Mouse (Mus musculus) hematopoietic stem cell, adult 5-6 weeks (primary cell): ENCODE results near the gene Gm8439. TPM values are rescaled to one million over a fixed set of nuclear protein-coding genes. Genes with fewer than 3 reads are reported as not detected.

Experiments
- ATAC-seq, 2 experiments: fragments of 125-278 bp in 1 of 2; replicated peaks in 1 of 2; 2 replicates each; pipeline ENCODE4 v1.8.0; 2016 to 2017; ENCODE audit warnings: inconsistent platforms in 2 of 2, mild to moderate bottlenecking in 2 of 2, moderate number of reproducible peaks in 2 of 2, low read depth in 1 of 2, moderate TSS enrichment in 1 of 2; ENCODE audit not compliant: low FRiP score in 2 of 2, poor library complexity in 2 of 2, severe bottlenecking in 2 of 2, insufficient read depth in 1 of 2, low TSS enrichment in 1 of 2
- total RNA-seq: library from RNA; stranded (forward); fragments of 172-1452, 232-1000 nt; gene quantifications from 2 replicates; pipeline ENCODE4 v1.2.3, GENCODE M21; 2017

Gm8439 gene
- total RNA-seq, 1 experiment from 2014 or later = not detected

DNA sequence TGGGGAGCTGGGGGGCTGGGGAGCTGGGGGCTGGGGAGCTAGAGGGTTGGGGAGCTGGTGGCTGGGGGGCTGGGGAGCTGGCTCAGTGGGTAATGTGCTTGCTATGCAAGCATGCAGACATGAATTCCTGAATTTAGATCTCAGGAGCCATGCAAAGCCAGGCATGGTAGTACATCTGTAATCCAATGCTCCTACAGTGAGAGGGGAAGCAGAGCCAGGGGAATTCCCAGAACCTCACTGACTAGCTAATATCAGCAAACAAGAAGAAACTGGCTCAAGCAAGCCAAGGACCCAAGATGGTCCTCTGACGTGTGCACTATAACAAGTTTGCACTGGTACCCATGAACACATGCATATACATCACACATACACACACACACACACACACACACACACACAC, 13.2 kb downstream of the Gm8439 start:
- ATAC-seq = no peak

DNA sequence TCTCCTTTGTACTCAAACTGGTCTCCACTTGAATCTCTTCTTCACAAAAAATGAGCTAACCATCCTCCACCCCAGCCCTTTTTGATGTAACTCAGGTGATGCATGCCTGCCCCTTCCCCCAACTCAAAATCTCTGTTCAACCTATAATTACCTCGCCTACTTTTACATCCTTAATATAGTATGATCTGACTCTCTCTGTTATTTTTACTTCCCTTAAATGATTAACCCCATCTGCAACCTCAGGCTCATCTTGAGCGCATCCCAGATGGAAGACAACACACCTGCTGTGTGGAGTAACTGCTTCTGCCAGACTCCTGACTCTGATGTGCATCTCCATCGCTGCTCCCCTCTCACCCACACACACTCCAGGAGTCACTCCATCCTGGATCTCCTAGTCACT, 14.1 kb downstream of the Gm8439 start:
- ATAC-seq = no peak

DNA sequence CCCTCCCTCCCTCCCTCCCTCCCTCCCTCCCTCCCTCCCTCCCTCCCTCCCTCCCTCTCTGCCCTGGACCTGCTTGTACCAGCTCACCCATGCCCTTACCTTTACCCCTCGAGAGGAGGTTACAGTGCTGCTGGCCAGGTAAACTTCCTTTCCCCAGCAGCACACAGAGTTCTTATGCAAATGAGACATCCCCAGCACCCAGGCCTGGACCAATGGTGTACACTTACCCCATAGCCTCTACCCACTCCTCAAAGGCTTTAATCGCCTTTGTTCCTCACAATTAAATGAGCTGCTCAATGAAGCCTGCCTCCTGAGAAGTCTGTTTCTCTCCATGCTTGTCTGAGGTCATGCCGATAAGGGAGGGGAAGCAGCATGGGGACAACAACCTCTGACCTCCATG, 18.4 kb downstream of the Gm8439 start:
- no peak for ATAC-seq

DNA sequence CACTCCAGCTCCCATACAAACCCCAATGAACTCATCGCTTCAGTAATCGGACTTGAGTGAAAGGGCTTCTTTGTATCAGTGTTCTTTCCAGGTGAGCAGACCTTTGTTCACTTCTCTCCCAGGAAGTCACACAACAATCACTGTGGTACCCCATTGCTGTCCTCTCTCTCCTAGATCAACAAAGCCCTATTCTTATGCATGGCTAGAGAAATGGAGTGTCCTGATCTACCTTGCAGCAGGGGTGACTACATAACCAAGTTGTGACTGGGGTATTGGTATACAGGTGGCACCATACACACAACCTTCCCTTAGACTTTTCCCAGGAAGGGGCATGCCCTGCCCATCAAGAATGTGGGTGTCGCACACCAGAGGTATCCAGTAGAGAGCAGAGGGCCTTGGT, 22.5 kb downstream of the Gm8439 start:
- ATAC-seq = no peak

DNA sequence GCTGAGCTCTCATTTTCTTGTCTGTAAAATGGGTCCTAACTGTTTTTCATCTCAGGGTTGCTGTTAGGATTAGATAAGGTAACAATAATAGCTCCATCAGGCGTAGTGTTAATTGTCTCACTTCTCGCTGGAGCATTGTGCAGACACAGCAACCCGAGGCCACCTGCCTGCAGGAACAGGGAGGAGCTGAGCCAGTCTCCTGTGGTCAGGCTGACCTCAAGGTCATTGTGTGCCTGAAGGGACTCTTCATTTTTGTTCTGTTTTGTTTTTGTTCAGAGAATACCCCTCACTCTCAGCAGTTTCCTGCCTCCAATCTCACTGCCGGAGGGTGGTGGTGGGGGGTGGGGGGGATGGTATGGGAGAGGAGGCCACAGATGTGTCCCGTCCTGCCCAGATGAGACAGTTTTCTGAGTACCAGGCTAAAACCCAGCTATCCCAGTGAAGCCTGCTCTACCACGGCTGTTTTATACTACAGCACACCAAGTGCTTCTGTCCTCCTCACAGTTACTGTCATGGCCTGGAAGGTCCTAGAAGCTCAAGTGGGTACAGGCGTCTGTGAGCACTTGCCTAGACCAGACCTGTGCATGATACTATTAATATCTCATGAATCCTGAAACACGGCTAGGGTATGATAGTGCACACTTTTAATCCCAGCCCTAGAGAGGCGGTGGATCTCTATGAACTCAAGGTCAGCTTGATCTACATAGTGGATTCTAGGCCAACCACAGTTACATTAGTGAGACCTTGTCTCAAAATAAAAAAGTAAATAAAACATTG, 23.9 kb downstream of the Gm8439 start:
- ATAC-seq = peak; percentile 4 to 20; a peak in 1 of 4 replicates

DNA sequence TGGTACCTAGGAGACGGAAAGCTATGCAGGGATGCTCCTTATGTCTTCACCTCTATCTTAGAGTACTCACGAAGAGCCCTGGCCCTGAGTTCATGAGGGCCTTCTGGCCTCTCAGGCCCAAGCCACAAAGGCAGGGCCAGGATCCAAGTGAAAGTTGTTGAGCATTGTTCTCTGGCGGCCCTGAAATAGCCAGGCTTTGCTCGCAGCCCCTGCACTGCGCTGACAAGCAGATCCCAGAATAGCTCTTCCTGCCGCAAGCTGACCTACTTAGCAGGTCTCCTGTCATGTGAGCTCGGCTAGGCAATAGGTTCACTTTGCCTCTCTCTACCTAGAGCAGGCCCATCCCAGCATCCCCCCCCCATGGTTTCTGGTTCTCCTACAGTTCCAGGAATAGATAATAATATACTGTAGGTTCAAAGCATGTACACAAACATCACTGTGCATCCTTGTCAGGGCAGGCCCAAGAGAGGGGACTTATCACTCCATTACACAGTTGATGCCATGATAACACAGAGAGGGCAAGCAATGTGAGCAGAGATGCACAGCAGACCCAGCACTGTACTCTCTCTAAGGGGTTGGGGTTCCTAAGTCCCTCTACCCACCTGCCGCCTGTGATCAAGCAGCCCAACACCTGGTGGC, 25.3 kb downstream of the Gm8439 start:
- ATAC-seq = peak; percentile 68 to 80

DNA sequence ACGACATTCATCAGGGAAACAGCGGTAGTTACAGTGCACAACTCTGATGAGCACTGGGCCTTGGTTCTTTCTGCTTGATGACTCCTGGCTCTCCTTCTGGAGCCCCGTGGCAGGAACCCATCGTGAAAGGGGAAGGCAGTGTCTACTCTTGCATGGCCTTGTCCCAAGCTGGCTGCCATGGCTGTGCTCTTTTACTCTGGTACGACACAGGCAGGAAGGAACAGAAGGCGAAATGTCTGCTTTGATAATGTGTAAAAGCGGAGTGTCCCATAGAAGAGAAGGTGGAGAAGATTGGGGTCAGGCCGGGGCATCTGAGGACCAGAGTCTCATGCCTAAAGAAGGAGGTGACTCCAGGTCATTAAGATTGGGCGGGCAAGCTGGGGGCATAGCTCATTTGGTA, 26.1 kb downstream of the Gm8439 start:
- ATAC-seq = no peak

DNA sequence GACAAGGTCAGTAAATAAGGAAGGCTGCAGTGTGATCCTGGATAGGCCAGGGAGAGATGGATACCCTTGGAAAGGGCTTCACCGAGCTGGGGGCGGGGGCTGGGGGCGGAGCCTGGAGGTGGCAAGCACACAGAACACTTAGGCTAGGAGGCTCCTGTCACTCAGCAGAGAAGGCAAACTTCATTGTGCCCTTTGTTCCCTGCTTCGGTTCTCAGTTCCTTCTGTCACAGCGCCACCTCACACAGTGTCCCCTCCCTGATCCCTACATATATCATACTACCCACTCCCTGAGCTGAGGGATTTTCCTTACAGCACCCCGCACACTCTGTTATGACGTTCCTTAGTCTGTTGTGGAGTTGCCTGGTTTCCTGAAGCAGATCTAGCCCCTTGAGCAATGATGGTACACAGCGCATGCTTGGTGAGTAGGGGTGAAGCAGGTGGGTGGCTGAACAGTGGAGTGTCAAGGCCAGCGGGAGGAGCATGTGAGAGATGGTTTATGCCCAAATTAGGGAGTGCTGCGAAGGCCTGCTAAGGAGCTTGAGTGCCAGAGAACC, 27.1 kb downstream of the Gm8439 start:
- ATAC-seq = no peak

DNA sequence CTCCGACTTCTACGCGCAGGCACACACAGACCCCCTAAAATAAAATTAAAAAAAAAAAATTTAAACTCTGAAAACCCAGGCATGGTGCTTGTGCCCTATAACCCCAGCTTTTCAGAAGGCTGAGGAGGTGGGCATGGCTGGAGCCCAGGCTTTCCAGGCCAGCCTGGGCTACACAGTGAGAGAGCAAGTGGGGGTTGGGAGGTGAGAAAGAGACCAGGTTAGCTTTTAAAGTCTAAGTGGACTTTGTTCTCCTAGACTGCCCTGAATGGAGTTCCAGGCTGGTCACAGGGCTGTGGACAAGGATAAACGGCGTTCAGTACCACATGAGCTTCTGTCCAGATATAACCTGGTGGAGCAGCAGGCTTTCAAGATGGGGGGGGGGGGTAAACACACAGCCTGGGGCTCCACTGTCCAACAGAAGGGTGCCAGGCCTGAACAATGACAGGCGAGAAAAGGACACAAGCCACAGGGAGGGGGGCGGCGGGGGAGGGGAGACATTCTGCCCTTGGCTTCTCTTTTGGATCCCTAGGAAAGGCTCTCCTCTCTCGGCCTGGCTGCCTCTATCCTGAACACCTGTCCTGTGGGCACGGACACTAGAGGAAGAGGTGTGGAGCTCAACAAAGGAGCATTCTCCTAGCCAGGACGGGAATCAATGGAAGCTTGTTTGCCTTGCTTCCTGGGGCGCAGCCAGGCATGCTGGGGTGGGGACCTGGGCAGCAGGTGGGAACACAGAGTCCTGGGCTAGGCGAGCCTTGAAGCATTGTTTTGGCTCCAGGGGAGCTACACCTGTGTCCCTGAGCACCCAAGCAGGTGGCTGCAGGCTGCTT, 27.9 kb downstream of the Gm8439 start:
- ATAC-seq = no peak

DNA sequence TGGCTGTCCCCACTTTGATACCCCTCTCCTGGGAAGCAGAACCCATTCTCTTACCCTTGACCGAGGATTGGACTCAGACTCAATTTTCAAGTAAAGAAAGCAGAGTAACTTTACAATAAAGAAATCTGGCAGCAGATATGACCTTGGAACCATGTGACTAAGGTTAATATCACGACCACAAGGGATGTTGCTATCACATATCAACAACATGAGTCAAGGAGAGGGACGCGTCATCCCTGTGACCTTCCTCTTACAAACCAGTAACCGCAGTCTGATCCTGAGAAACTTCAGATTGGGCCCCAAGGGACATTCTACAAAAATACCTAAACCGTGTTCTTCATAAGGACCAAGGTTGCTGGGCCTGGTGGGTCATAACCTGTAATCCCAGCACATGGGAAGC, 39.2 kb downstream of the Gm8439 start:
- no peak for ATAC-seq

DNA sequence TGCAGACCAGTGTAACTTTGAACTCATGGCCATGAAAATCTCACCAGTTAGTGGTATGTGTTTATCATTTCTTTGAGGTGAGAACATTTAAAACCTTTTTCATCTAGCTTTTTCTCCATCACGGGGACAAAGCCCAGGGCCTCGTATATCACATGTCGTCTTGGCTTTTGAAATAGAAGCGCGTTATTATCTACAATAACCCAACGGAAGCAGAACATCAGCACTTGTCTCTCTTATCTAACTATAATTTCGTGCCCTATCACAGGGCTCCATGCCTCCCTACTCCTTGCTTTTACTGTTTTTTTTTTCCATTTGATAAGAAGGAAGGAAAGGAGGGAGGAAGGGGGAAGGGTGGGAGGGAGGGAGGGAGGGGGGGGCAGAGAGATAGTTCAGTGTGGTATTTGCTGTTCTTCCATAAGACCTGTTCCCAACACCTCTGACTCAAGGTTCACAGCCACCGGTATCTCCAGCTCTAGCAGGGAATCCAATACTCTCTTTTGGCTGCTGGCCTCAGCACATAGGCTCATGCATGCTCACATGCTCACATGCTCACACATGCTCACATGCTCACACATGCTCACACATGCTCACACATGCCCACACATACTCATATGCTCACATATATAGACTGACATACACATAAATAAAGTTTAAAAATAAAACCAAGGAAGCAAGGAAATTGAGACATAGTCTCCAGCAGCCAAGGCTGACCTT, 41.8 kb downstream of the Gm8439 start:
- ATAC-seq = peak in 1 of 2 experiments; percentile 21; a peak in 1 of 4 replicates

DNA sequence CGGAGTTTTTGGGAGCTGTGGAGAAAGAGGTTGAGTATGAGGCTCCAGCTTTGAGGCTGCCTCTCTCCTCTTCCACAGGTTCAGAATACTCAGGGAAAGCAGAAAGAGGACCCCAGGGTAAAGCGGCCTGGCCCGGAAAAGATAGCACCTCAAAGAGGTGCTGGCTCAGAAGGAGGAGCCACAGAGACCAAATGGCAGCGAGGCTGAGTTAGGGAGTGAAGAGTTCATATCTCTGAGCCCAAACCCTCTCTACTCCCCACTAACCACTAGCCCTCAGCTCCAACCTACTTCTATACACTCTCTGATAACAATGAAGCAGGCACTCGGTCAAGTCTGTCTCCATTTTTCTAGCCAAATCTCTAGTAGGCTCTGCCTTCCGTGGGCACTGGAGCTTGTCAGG, 43.3 kb downstream of the Gm8439 start:
- ATAC-seq = no peak; a peak in 1 of 4 replicates

DNA sequence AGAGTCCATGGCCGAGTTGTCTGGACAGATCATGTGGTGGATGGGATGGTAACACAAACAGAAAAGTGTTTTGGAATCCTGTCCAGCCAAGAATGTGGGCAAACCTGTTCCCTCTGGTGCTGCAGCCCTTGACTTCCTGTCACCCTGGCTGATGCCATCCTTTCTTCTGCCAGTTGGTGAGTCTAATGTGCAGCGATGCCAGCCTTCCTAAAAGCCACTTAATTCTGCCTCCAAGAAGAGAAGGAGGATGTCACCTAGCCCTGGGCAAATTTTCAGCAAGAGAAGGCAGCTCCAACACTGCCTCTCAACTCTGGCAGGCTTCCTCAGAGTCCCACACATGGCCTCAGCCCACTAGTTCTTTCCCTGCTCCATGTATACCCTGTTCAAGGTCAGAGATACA, 46.8 kb downstream of the Gm8439 start:
- no peak for ATAC-seq

DNA sequence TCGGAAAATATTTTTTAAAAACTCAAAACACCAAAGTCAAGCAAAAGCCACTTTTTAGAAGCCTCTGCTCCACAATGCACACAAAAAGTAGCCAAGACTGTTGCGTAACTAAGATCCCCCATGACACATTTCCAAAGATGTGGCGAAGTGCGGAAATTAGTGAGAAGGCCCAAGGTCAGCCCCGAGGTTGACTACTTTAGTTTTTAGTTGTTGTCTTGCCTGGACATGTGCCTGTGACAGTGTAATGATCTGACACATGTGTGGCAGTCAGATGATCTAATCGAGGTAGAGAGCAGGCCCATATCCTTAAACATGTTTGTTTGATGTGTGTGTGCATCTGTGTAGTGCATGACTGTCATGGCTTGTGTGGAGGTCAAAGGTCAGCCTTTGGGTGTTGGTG, 53.4 kb downstream of the Gm8439 start:
- ATAC-seq = no peak

DNA sequence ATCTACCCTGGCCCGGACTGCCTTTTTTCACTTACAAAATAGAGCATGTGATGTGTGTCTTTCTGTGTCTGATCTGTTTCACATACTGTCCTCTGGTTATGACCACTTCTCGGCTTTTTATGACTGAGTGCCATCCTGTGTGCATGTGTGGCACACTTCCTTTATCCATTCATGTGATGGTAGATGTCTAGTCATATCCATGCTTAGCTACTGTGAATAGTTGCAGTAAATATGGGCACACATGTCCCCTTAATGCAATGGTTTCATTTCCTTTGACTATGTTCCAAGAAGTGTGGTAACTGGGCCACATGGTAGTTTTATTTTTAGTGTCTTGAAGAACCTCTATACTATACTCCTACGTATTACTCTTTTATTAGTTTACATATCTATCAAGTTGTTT, 55.4 kb downstream of the Gm8439 start:
- 0 out of 4 replicates have a peak, but pooled peaks of 1 of the 2 experiments have one; percentile 3 for ATAC-seq

DNA sequence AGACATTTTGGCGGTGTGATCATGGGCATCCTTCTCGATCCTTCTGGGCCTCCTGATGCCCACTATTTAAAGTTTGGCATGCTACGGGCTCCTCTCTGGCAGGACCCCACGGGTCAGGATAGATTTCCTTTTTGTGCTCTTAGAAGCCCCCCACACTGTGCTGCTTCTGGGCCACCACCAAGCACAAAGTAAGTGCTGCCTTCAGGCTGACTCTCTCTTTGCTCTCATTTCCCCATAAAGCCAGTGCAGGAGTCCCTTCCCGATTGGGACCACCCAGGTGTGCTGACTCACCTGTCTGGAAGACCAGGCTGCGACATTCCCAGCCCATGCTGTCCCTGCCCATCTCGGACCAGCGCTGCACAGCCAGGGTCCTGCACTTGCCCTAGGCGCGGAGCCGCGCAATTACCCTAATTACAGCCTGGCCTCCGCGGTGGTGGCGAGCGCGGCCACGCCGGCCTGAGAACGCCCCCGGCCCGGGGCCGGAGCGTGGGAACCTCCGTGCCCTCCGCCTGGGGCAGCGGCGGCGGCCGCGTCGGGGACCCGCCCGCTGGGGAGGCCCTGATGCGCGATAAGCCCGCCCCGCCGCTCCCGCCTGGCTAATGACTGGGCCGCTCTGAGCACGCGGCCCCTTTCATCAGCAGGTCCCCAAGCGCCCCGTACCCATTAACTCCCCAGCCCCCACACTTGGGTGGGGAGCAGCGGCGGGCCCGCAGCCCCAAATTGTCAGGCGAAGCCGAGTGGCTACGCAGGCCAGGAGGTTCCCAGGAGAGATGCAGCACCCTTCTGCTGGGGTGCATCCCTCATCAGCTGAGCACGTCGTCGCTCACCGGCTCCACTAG, 61.0 kb downstream of the Gm8439 start:
- ATAC-seq = peak; percentile 11 to 50; a peak in 1 of 4 replicates
